Mouse (Mus musculus) liver, adult 2 months (tissue): ENCODE measurements at regions not wholly inside any gene's neighbourhood (a gene's known extent, or its start where the extent isn't known, plus 50 kb on each side); places are given as distances from the start of the nearest gene placed in this dataset.

Experiments
- CTCF ChIP-seq: fragments of 200-500 bp; IDR thresholded peaks from 2 replicates; pipeline ENCODE4 v1.5.1; 2011; ENCODE audit warnings: low read depth, low read length, control low read depth
- POLR2A ChIP-seq: fragments of 200-500 bp; IDR thresholded peaks from 2 replicates; pipeline ENCODE4 v1.6.1; 2011; ENCODE audit warnings: low read length, control low read depth; ENCODE audit not compliant: insufficient read depth; ENCODE audit errors: extremely low read depth

- no peak for TF ChIP-seq CTCF
- no peak for TF ChIP-seq POLR2A
Observed at GRCm38 (mm10) chr16:9092191-9092848, 262.4 kb downstream of the 1810013L24Rik start.
